Mouse (Mus musculus) thymus, postnatal 10 days (tissue): Measurements from ENCODE around the gene Man2b2.

ENCODE experiments used
- DNase-seq, 2 experiments: peaks; one replicate each; pipeline ENCODE4 v3.0.0; 2021; ENCODE audit warnings: low spot score in 2 of 2

Man2b2 gene

GRCm38 (mm10) chr5:36829913-36830879 is at the start of gene Man2b2:
Gene Man2b2 (minus strand): TSS chr5:36830653.
- peak; percentile 77 to 93 for DNase-seq

GRCm38 (mm10) chr5:36878801-36879200 is 48.3 kb upstream of the Man2b2 start:
- DNase-seq: no peak

- no peak for DNase-seq
Observed at GRCm38 (mm10) chr5:36877641-36878040, 47.2 kb upstream of the Man2b2 start.

GRCm38 (mm10) chr5:36876777-36877396 is 46.4 kb upstream of the Man2b2 start:
- no peak for DNase-seq

GRCm38 (mm10) chr5:36875956-36876355 is 45.5 kb upstream of the Man2b2 start:
- DNase-seq: no peak

- DNase-seq: no peak
Observed at GRCm38 (mm10) chr5:36870916-36871315, 40.5 kb upstream of the Man2b2 start.

- DNase-seq: no peak
Observed at GRCm38 (mm10) chr5:36869578-36870236, 39.3 kb upstream of the Man2b2 start.

- DNase-seq: no peak
Observed at GRCm38 (mm10) chr5:36869186-36869577, 38.7 kb upstream of the Man2b2 start.

GRCm38 (mm10) chr5:36868266-36869090 is 38.0 kb upstream of the Man2b2 start, which contains the start of gene Ppp2r2c:
Gene Ppp2r2c (plus strand): TSS chr5:36868513.
- no peak for DNase-seq

- DNase-seq: no peak
Observed at GRCm38 (mm10) chr5:36867561-36867960, 37.1 kb upstream of the Man2b2 start.

- no peak for DNase-seq
Observed at GRCm38 (mm10) chr5:36866701-36867250, 36.3 kb upstream of the Man2b2 start.

- DNase-seq: no peak
Observed at GRCm38 (mm10) chr5:36861084-36861483, 30.6 kb upstream of the Man2b2 start.

GRCm38 (mm10) chr5:36857546-36857945 is 27.1 kb upstream of the Man2b2 start:
- no peak for DNase-seq

GRCm38 (mm10) chr5:36856529-36856928 is 26.1 kb upstream of the Man2b2 start:
- no peak for DNase-seq

- DNase-seq: no peak
Observed at GRCm38 (mm10) chr5:36855180-36855579, 24.7 kb upstream of the Man2b2 start.

GRCm38 (mm10) chr5:36851572-36851971 is 21.1 kb upstream of the Man2b2 start:
- no peak for DNase-seq

- DNase-seq: no peak
Observed at GRCm38 (mm10) chr5:36844490-36844889, 14.0 kb upstream of the Man2b2 start.

- DNase-seq: no peak
Observed at GRCm38 (mm10) chr5:36841701-36842100, 11.2 kb upstream of the Man2b2 start.

- no peak for DNase-seq
Observed at GRCm38 (mm10) chr5:36840092-36840491, 9.6 kb upstream of the Man2b2 start.

GRCm38 (mm10) chr5:36839602-36840001 is 9.1 kb upstream of the Man2b2 start:
- DNase-seq: no peak

- no peak for DNase-seq
Observed at GRCm38 (mm10) chr5:36839032-36839431, 8.6 kb upstream of the Man2b2 start.
